Comparison of ENCODE assay signal across 8 mouse cellular contexts in genomic region chr5:77265081-77265670, GRCm38 (mm10). TPM values are rescaled to one million over a fixed set of nuclear protein-coding genes. Genes with fewer than 3 reads are reported as not detected.
DNase-seq lines count a peak whose midpoint lies in the region; ATAC-seq lines count a peak whose summit lies in the region.

TSS of gene Rest (plus strand) at chr5:77265491.

- H3K36me3 ChIP-seq in limb, embryonic 12.5 days: peaks cover 23% of the 10 kb centered on the region
- H3K36me3 ChIP-seq in midbrain, embryonic 12.5 days: peaks cover 19% of the 10 kb centered on the region

- peak; percentile 84 for ATAC-seq in limb, embryonic 12.5 days (ENCODE audit: insufficient number of reproducible peaks, insufficient read depth, low FRiP score, low TSS enrichment, low read depth)
- ATAC-seq in midbrain, embryonic 12.5 days (ENCODE audit: low FRiP score, low read depth): peak; percentile 87

- intact Hi-C loops in gastrocnemius, postnatal 14 days (cut with DNase I; ENCODE audit: low total_unique reads): no loop called here

- peak within 1 kb of the TSS; percentile 99 for H3K4me3 ChIP-seq in limb, embryonic 12.5 days (replicated peaks)
- peak within 1 kb of the TSS; percentile 86 for H3K4me3 ChIP-seq in midbrain, embryonic 12.5 days

- DNase-seq in 3134 (ENCODE audit: extremely low read depth, insufficient read length, low spot score): peak; percentile 72
- DNase-seq in adrenal gland, adult (ENCODE audit: inconsistent age in 2 of 2, low spot score in 1 of 2): peak; percentile 85 to 95
- DNase-seq in embryo, embryonic 10 days (ENCODE audit: low spot score): peak; percentile 81
- DNase-seq in gastrocnemius, postnatal 14 days: peak; percentile 80
- DNase-seq in induced T-regulatory cell, adult 2 months (ENCODE audit: low read depth): peak; percentile 81
- peak; percentile 83 to 85 for DNase-seq in spleen, postnatal 10 days (ENCODE audit: low spot score in 2 of 2)

- WGBS in limb, embryonic 12.5 days: under 1% methylated on average over 63 of the region's 78 CpGs
- 2% methylated on average over 36 of the region's 78 CpGs for WGBS in midbrain, embryonic 12.5 days

- no peaks in the 10 kb centered on the region for H3K9me3 ChIP-seq in limb, embryonic 12.5 days
- H3K9me3 ChIP-seq in midbrain, embryonic 12.5 days: 0 out of 2 replicates have a peak, but pooled peaks cover 2% of the 10 kb centered on the region

- H3K27ac ChIP-seq in limb, embryonic 12.5 days: peak within 1 kb of the TSS; percentile 99
- H3K27ac ChIP-seq in midbrain, embryonic 12.5 days (replicated peaks): peak within 1 kb of the TSS; percentile 88

- H3K27me3 ChIP-seq in limb, embryonic 12.5 days: no peaks in the 10 kb centered on the region
- H3K27me3 ChIP-seq in midbrain, embryonic 12.5 days: peaks cover 20% of the 10 kb centered on the region

- H3K9ac ChIP-seq in limb, embryonic 12.5 days (replicated peaks): peak within 1 kb of the TSS; percentile 98
- H3K9ac ChIP-seq in midbrain, embryonic 12.5 days (replicated peaks): peak within 1 kb of the TSS; percentile 90

- H3K4me2 ChIP-seq in limb, embryonic 12.5 days: peak within 1 kb of the TSS; percentile 61
- H3K4me2 ChIP-seq in midbrain, embryonic 12.5 days (replicated peaks): peak within 1 kb of the TSS; percentile 84

- peaks cover 15% of the 10 kb centered on the region; the same call in 1 of the 2 replicates for H3K4me1 ChIP-seq in limb, embryonic 12.5 days (replicated peaks)
- peaks cover 24% of the 10 kb centered on the region for H3K4me1 ChIP-seq in midbrain, embryonic 12.5 days

RNA-seq across cellular contexts. Expression of gene Rest, which starts in this region (rescaled TPM):
- total RNA-seq in gastrocnemius, postnatal 14 days (2021): 10 to 100 TPM in 1 of 2 experiments, 1 to 10 TPM in 1; 9.8 to 11.4 TPM
- polyA plus RNA-seq in limb, embryonic 12.5 days (2016; fragmentation: Nextera tagmentation; extraction: Ambion mirVana): 61.8 and 65.0 TPM in 2 replicates
- 19.4 and 20.5 TPM in 2 replicates for polyA plus RNA-seq in midbrain, embryonic 12.5 days (2016; fragmentation: Nextera tagmentation; extraction: Ambion mirVana)

Comparison
In these comparisons a context has a peak if more than half of its experiments do, and no peak if none do; other contexts are left out.
1. Peak in every context shown above with its lines: DNase-seq, ATAC-seq, H3K4me3 ChIP-seq and H3K27ac ChIP-seq.